Mouse (Mus musculus) kidney, embryonic 15.5 days (tissue): ENCODE measurements at regions not wholly inside any gene's neighbourhood (a gene's known extent, or its start where the extent isn't known, plus 50 kb on each side); places are given as distances from the start of the nearest gene placed in this dataset.

ENCODE experiments used
- ATAC-seq: fragments of 200-750 bp; cut with Nextera tagmentation; replicated peaks from 2 replicates; pipeline ENCODE4 v1.8.0; 2017; ENCODE audit warnings: moderate TSS enrichment; ENCODE audit not compliant: low FRiP score
- H3K27ac ChIP-seq: fragments of 300-500 bp; sonication (generic); 2 replicates; pipeline ENCODE4 v1.5.1; 2015; ENCODE audit warnings: mild to moderate bottlenecking, inconsistent platforms
- H3K27me3 ChIP-seq: fragments of 300-500 bp; sonication (generic); 2 replicates; pipeline ENCODE4 v1.6.1; 2015; ENCODE audit warnings: inconsistent platforms
- H3K36me3 ChIP-seq: fragments of 300-500 bp; sonication (generic); 2 replicates; pipeline ENCODE4 v1.6.1; 2015; ENCODE audit warnings: inconsistent platforms
- H3K4me1 ChIP-seq: fragments of 300-500 bp; sonication (generic); 2 replicates; pipeline ENCODE4 v1.6.1; 2015; ENCODE audit warnings: inconsistent platforms
- H3K4me2 ChIP-seq: fragments of 300-500 bp; sonication (generic); 2 replicates; pipeline ENCODE4 v1.6.1; 2015; ENCODE audit warnings: moderate library complexity, mild to moderate bottlenecking, inconsistent platforms
- H3K4me3 ChIP-seq: fragments of 300-500 bp; sonication (generic); replicated peaks from 2 replicates; pipeline ENCODE4 v1.5.1; 2015; ENCODE audit warnings: mild to moderate bottlenecking, inconsistent platforms
- H3K9ac ChIP-seq: fragments of 300-500 bp; sonication (generic); 2 replicates; pipeline ENCODE4 v1.6.1; 2015; ENCODE audit warnings: mild to moderate bottlenecking, inconsistent platforms
- H3K9me3 ChIP-seq: fragments of 300-500 bp; sonication (generic); replicated peaks from 2 replicates; pipeline ENCODE4 v1.6.1; 2016; ENCODE audit warnings: inconsistent platforms
- WGBS: fragments of 180-500 bp; shearing (Covaris S2); methylation state at CpG from one replicate; pipeline ENCODE4 v1.1.7; 2015; ENCODE audit warnings: mixed read lengths; 5-methylcytosine and 5-hydroxymethylcytosine counted together

- Histone ChIP-seq H3K36me3 (no peaks in the 10 kb centered on the region), H3K27ac (no peak overlapping the region), H3K4me1 (peaks cover 6% of the 10 kb centered on the region; the same call in 1 of the 2 replicates), H3K4me3 (no peak overlapping the region), H3K9me3 (no peaks in the 10 kb centered on the region), H3K4me2 (no peak overlapping the region), H3K9ac (no peak overlapping the region), H3K27me3 (peaks cover 8% of the 10 kb centered on the region; the same call in 1 of the 2 replicates)
- WGBS = 40% methylated on average over 5 of the region's 5 CpGs
- ATAC-seq = 0 out of 2 replicates have a peak, but pooled peaks have one; percentile 56
Observed at GRCm38 (mm10) chr12:78059965-78060364, 134.1 kb upstream of the Gm6657 start.

GRCm38 (mm10) chr12:78066024-78066423, 128.0 kb upstream of the Gm6657 start:
- Histone ChIP-seq H3K4me2 (no peak overlapping the region), H3K27me3 (no peaks in the 10 kb centered on the region), H3K9me3 (no peaks in the 10 kb centered on the region), H3K4me1 (no peaks in the 10 kb centered on the region), H3K9ac (no peak overlapping the region), H3K4me3 (no peak overlapping the region), H3K36me3 (no peaks in the 10 kb centered on the region), H3K27ac (no peak overlapping the region)
- ATAC-seq = no peak
- 83% methylated on average over 6 of the region's 6 CpGs for WGBS

GRCm38 (mm10) chr12:78072935-78073334, 121.1 kb upstream of the Gm6657 start:
- Histone ChIP-seq H3K27me3 (no peaks in the 10 kb centered on the region), H3K9me3 (no peaks in the 10 kb centered on the region), H3K4me3 (no peak overlapping the region), H3K4me1 (no peaks in the 10 kb centered on the region), H3K4me2 (no peak overlapping the region), H3K27ac (no peak overlapping the region), H3K9ac (no peak overlapping the region), H3K36me3 (no peaks in the 10 kb centered on the region)
- 81% methylated on average over 9 of the region's 9 CpGs for WGBS
- ATAC-seq = no peak

GRCm38 (mm10) chr12:78074290-78074802, 119.7 kb upstream of the Gm6657 start:
- Histone ChIP-seq H3K27me3 (no peaks in the 10 kb centered on the region), H3K36me3 (no peaks in the 10 kb centered on the region), H3K4me1 (no peaks in the 10 kb centered on the region), H3K4me3 (no peak overlapping the region), H3K4me2 (no peak overlapping the region), H3K27ac (no peak overlapping the region), H3K9me3 (no peaks in the 10 kb centered on the region), H3K9ac (no peak overlapping the region)
- ATAC-seq = no peak
- WGBS = 89% methylated on average over 8 of the region's 8 CpGs

- H3K4me2 ChIP-seq = no peak overlapping the region
- no peak overlapping the region for H3K4me3 ChIP-seq
- no peak for ATAC-seq
- H3K9me3 ChIP-seq = no peaks in the 10 kb centered on the region
- H3K27ac ChIP-seq = no peak overlapping the region
- H3K4me1 ChIP-seq = no peaks in the 10 kb centered on the region
- no peaks in the 10 kb centered on the region for H3K27me3 ChIP-seq
- H3K36me3 ChIP-seq = no peaks in the 10 kb centered on the region
- whole genome bisulfite sequencing = 31% methylated on average over 5 of the region's 5 CpGs
- H3K9ac ChIP-seq = no peak overlapping the region
Observed at GRCm38 (mm10) chr12:78077285-78077684, 116.8 kb upstream of the Gm6657 start.

- Histone ChIP-seq H3K27me3 (no peaks in the 10 kb centered on the region), H3K36me3 (no peaks in the 10 kb centered on the region), H3K4me2 (no peak overlapping the region), H3K9me3 (no peaks in the 10 kb centered on the region), H3K27ac (no peak overlapping the region), H3K4me1 (no peaks in the 10 kb centered on the region), H3K4me3 (no peak overlapping the region), H3K9ac (no peak overlapping the region)
- 91% methylated on average over 1 of the region's 1 CpGs for WGBS
- no peak for ATAC-seq
Observed at GRCm38 (mm10) chr12:78082163-78082562, 111.9 kb upstream of the Gm6657 start.

GRCm38 (mm10) chr12:78086016-78086415, 108.0 kb upstream of the Gm6657 start:
- Histone ChIP-seq H3K4me2 (no peak overlapping the region), H3K4me3 (no peak overlapping the region), H3K36me3 (no peaks in the 10 kb centered on the region), H3K9ac (no peak overlapping the region), H3K27me3 (no peaks in the 10 kb centered on the region), H3K4me1 (peaks cover 3% of the 10 kb centered on the region; the same call in 1 of the 2 replicates), H3K9me3 (no peaks in the 10 kb centered on the region), H3K27ac (no peak overlapping the region)
- 87% methylated on average over 5 of the region's 5 CpGs for WGBS
- no peak for ATAC-seq

- no peak overlapping the region for H3K4me3 ChIP-seq
- no peaks in the 10 kb centered on the region for H3K27me3 ChIP-seq
- no peak overlapping the region for H3K27ac ChIP-seq
- no peaks in the 10 kb centered on the region for H3K36me3 ChIP-seq
- H3K4me2 ChIP-seq = no peak overlapping the region
- H3K4me1 ChIP-seq = peaks cover 3% of the 10 kb centered on the region; the same call in 1 of the 2 replicates
- WGBS = 53% methylated on average over 1 of the region's 1 CpGs
- ATAC-seq = no peak
- no peak overlapping the region for H3K9ac ChIP-seq
- no peaks in the 10 kb centered on the region for H3K9me3 ChIP-seq
Observed at GRCm38 (mm10) chr12:78087921-78088320, 106.1 kb upstream of the Gm6657 start.

- no peak for ATAC-seq
- WGBS = 68% methylated on average over 4 of the region's 4 CpGs
- Histone ChIP-seq H3K36me3 (no peaks in the 10 kb centered on the region), H3K9ac (no peak overlapping the region), H3K27ac (no peak overlapping the region), H3K4me3 (no peak overlapping the region), H3K4me2 (no peak overlapping the region), H3K9me3 (no peaks in the 10 kb centered on the region), H3K4me1 (peaks cover 3% of the 10 kb centered on the region; the same call in 1 of the 2 replicates), H3K27me3 (no peaks in the 10 kb centered on the region)
Observed at GRCm38 (mm10) chr12:78094471-78094870, 99.6 kb upstream of the Gm6657 start.

GRCm38 (mm10) chr12:78095352-78095751, 98.7 kb upstream of the Gm6657 start:
- Histone ChIP-seq H3K9me3 (no peaks in the 10 kb centered on the region), H3K36me3 (no peaks in the 10 kb centered on the region), H3K4me2 (no peak overlapping the region), H3K9ac (no peak overlapping the region), H3K27ac (no peak overlapping the region), H3K4me1 (no peaks in the 10 kb centered on the region), H3K4me3 (no peak overlapping the region), H3K27me3 (no peaks in the 10 kb centered on the region)
- ATAC-seq = no peak
- 49% methylated on average over 2 of the region's 2 CpGs for whole genome bisulfite sequencing

- no peak overlapping the region for H3K9ac ChIP-seq
- no peak overlapping the region for H3K4me2 ChIP-seq
- no peaks in the 10 kb centered on the region for H3K27me3 ChIP-seq
- no peak overlapping the region for H3K27ac ChIP-seq
- no peaks in the 10 kb centered on the region for H3K9me3 ChIP-seq
- ATAC-seq = no peak
- H3K4me3 ChIP-seq = no peak overlapping the region
- no peaks in the 10 kb centered on the region for H3K4me1 ChIP-seq
- 61% methylated on average over 2 of the region's 2 CpGs for WGBS
- H3K36me3 ChIP-seq = no peaks in the 10 kb centered on the region
Observed at GRCm38 (mm10) chr12:78095916-78096315, 98.1 kb upstream of the Gm6657 start.

- no peak overlapping the region for H3K9ac ChIP-seq
- ATAC-seq = no peak
- H3K9me3 ChIP-seq = no peaks in the 10 kb centered on the region
- H3K27me3 ChIP-seq = no peaks in the 10 kb centered on the region
- no peak overlapping the region for H3K4me2 ChIP-seq
- H3K4me1 ChIP-seq = no peaks in the 10 kb centered on the region
- H3K27ac ChIP-seq = no peak overlapping the region
- no peak overlapping the region for H3K4me3 ChIP-seq
- 72% methylated on average over 1 of the region's 1 CpGs for WGBS
- H3K36me3 ChIP-seq = no peaks in the 10 kb centered on the region
Observed at GRCm38 (mm10) chr12:78097119-78097518, 96.9 kb upstream of the Gm6657 start.

- Histone ChIP-seq H3K27me3 (no peaks in the 10 kb centered on the region), H3K4me1 (no peaks in the 10 kb centered on the region), H3K36me3 (no peaks in the 10 kb centered on the region), H3K4me2 (no peak overlapping the region), H3K4me3 (no peak overlapping the region), H3K9ac (no peak overlapping the region), H3K9me3 (no peaks in the 10 kb centered on the region), H3K27ac (no peak overlapping the region)
- 61% methylated on average over 2 of the region's 2 CpGs for WGBS
- ATAC-seq = no peak
Observed at GRCm38 (mm10) chr12:78097692-78098091, 96.3 kb upstream of the Gm6657 start.
